Mouse (Mus musculus) hindbrain, embryonic 11.5 days (tissue): Measurements from ENCODE around the gene Igsf8. TPM values are rescaled to one million over a fixed set of nuclear protein-coding genes. Genes with fewer than 3 reads are reported as not detected.

Experiments used
- ATAC-seq: fragments of 200-750 bp; cut with Nextera tagmentation; 2 replicates; pipeline ENCODE4 v1.8.0; 2017; ENCODE audit warnings: mild to moderate bottlenecking, moderate TSS enrichment, moderate library complexity; ENCODE audit not compliant: low FRiP score
- DNase-seq: peaks from one replicate; pipeline ENCODE4 v3.0.0-alpha.2; 2015; ENCODE audit warnings: low spot score
- H3K27ac ChIP-seq: fragments of 300-500 bp; sonication (generic); 2 replicates; pipeline ENCODE4 v1.5.1; 2014; ENCODE audit warnings: mild to moderate bottlenecking, low read depth, low read length
- H3K27me3 ChIP-seq: fragments of 300-500 bp; sonication (generic); 2 replicates; pipeline ENCODE4 v1.6.1; 2014; ENCODE audit warnings: mild to moderate bottlenecking, low read length, moderate library complexity, mixed read lengths; ENCODE audit not compliant: control insufficient read depth, insufficient read depth
- H3K36me3 ChIP-seq: fragments of 300-500 bp; sonication (generic); 2 replicates; pipeline ENCODE4 v1.6.1; 2014; ENCODE audit warnings: mild to moderate bottlenecking, low read length, moderate library complexity, mixed read lengths; ENCODE audit not compliant: control insufficient read depth, insufficient read depth
- H3K4me1 ChIP-seq: fragments of 300-500 bp; sonication (generic); replicated peaks from 2 replicates; pipeline ENCODE4 v1.6.1; 2014; ENCODE audit warnings: low read length, mixed read lengths; ENCODE audit not compliant: control insufficient read depth, insufficient read depth
- H3K4me2 ChIP-seq: fragments of 300-500 bp; sonication (generic); replicated peaks from 2 replicates; pipeline ENCODE4 v1.6.1; 2014; ENCODE audit warnings: mild to moderate bottlenecking, low read depth, low read length
- H3K4me3 ChIP-seq: fragments of 300-500 bp; sonication (generic); 2 replicates; pipeline ENCODE4 v1.5.1; 2014; ENCODE audit warnings: low read depth, low read length
- H3K9ac ChIP-seq: fragments of 300-500 bp; sonication (generic); 2 replicates; pipeline ENCODE4 v1.6.1; 2014; ENCODE audit warnings: low read depth, low read length
- H3K9me3 ChIP-seq: fragments of 300-500 bp; sonication (generic); 2 replicates; pipeline ENCODE4 v1.6.1; 2016; ENCODE audit warnings: low read length; ENCODE audit not compliant: control insufficient read depth
- WGBS: fragments of 180-500 bp; shearing (Covaris S2); extraction: QIAGEN DNeasy Blood & Tissue Kit; methylation state at CpG from one replicate; pipeline ENCODE4 v1.1.7; 2014; 5-methylcytosine and 5-hydroxymethylcytosine counted together
- polyA plus RNA-seq: library from polyadenylated mRNA; unstranded; fragments of >200 nt; fragmentation: Nextera tagmentation; extraction: Ambion mirVana; gene quantifications from 2 replicates; pipeline ENCODE4 v1.2.1, GENCODE M21; 2014

Igsf8 gene
- polyA plus RNA-seq, 1 experiment from 2014 or later, result 123 TPM

DNA sequence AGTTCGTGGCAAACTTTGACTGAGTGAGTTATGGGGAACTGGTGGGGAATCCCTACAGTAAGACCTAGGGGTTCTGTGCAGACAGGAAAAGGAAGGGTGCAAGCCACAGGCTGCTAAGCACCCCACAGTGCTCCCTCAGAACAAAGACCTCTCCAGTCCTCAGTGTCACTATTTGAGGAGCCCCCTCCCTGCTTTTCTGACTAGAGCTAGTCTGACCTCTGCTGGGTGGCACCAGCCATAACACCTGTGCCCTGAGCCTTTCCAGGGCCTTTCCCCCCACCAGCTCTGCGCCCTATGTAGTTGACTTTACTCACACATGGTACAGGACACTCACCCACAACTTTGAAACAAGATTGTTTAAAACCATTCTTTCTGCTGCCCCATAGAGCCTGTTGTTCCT lies 13.8 kb upstream of the Igsf8 start:
- no peaks in the 10 kb centered on the region for H3K36me3 ChIP-seq
- ATAC-seq (peak; percentile 63), DNase-seq (peak; percentile 65)
- H3K9ac ChIP-seq, result no peak overlapping the region
- H3K4me2 ChIP-seq, result no peak overlapping the region
- H3K4me1 ChIP-seq, result no peaks in the 10 kb centered on the region
- no peaks in the 10 kb centered on the region for H3K9me3 ChIP-seq
- 54% methylated on average over 2 of the region's 2 CpGs for WGBS
- no peak overlapping the region for H3K4me3 ChIP-seq
- H3K27me3 ChIP-seq, result peaks cover 8% of the 10 kb centered on the region; the same call in 1 of the 2 replicates
- H3K27ac ChIP-seq, result no peak overlapping the region

DNA sequence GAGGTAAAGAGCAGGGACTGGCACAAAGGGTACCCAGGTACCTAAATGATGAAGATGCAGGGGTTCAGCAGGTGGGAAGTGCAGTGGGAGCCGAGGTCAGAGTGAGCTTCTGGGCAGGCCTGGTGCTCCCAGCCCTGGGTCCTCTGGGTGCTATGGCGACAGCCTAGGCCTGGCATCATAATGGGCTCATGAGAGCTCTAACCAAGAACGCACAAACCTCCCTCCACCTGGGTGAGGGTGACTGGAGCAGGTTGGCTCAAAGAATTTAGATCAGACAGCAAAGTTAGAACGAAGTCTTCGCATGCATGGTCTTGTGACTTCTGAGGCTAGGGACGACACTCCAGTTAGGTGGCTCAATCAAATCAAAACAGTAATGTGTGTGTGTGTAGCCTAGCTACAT lies 3.1 kb upstream of the Igsf8 start, which contains the start of gene Atp1a4:
Atp1a4 (minus strand) TSS at position 101 of the 400 bp plus-strand sequence.
- H3K9ac ChIP-seq, result no peak within 1 kb of the TSS
- no peaks in the 10 kb centered on the region for H3K9me3 ChIP-seq
- no peaks in the 10 kb centered on the region for H3K36me3 ChIP-seq
- H3K4me2 ChIP-seq, result no peak within 1 kb of the TSS
- ATAC-seq (no peak), DNase-seq (no peak)
- no peak within 1 kb of the TSS for H3K4me3 ChIP-seq
- no peak within 1 kb of the TSS for H3K27ac ChIP-seq
- no peaks in the 10 kb centered on the region for H3K27me3 ChIP-seq
- WGBS, result 82% methylated on average over 6 of the region's 6 CpGs
- H3K4me1 ChIP-seq, result no peaks in the 10 kb centered on the region; the same call in 1 of the 2 replicates

DNA sequence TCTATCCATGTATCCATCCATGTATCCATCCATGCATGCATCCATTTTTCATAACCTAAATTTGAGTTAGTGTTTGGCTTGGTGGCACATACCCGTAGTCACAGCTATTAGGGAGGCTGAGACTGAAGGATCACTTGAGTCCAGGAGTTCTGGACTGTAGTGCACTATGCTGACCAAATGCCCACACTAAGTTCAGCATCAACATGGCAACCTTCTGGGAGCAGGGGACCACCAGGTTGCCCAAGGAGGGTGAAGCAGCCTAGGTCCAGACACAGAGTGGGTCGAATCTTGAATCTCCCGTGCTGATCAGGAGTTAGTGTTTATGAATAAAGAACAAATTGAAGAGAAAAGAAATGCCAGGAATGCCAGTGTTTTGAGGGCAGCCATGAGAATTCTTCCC lies 9.8 kb downstream of the Igsf8 start:
- WGBS, result 86% methylated on average over 3 of the region's 3 CpGs
- DNase-seq (no peak), ATAC-seq (peak; percentile 47; the same call in 1 of the 2 replicates)
- H3K9ac ChIP-seq, result no peak overlapping the region
- no peak overlapping the region for H3K4me2 ChIP-seq
- H3K9me3 ChIP-seq, result no peaks in the 10 kb centered on the region
- no peaks in the 10 kb centered on the region for H3K36me3 ChIP-seq
- no peaks in the 10 kb centered on the region for H3K4me1 ChIP-seq
- H3K27me3 ChIP-seq, result no peaks in the 10 kb centered on the region
- H3K27ac ChIP-seq, result no peak overlapping the region
- no peak overlapping the region for H3K4me3 ChIP-seq

DNA sequence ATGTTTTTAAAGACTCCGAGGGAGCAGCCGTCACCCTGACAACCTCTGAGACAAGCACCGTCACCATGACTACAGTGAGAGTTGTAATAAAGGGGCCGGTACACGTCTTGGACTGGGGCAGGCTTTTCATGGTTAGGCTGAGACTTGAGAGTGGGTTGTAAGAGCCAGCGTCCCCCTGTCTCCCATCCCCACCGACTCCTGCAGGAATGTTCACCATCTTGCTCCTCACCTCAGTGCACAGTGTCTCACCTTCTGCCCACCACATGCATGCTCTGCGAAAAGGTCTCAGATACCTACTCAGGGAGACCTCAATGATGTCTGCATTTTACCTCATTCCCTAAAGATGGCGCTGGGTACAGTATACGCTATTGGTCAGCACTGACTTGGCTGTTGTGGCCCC lies 10.3 kb downstream of the Igsf8 start:
- no peak overlapping the region for H3K27ac ChIP-seq
- DNase-seq, result peak; percentile 51
- peak; percentile 75 for ATAC-seq
- no peaks in the 10 kb centered on the region for H3K4me1 ChIP-seq
- no peaks in the 10 kb centered on the region for H3K27me3 ChIP-seq
- no peaks in the 10 kb centered on the region for H3K36me3 ChIP-seq
- H3K4me2 ChIP-seq, result no peak overlapping the region
- no peak overlapping the region for H3K9ac ChIP-seq
- no peaks in the 10 kb centered on the region for H3K9me3 ChIP-seq
- whole genome bisulfite sequencing, result 59% methylated on average over 10 of the region's 10 CpGs
- H3K4me3 ChIP-seq, result no peak overlapping the region

DNA sequence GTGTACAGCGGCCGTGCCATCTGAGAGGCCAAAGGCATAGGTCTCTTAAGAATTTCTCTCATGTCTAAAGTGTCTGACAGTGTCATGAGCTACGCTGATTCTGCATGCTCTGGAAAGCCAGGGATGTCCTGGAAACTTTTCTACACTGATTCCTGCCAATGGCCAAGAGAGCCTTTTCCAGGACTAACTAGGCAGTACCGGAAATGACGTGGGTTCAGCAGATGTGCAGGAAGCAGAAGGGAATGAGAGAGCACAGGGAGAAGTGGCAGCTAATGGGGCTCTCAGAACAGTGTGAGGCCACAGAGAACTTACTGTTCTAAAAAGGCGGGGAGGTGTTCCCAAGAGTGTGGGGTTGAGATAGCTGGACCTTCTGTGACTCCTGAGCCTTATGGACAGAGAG lies 11.9 kb downstream of the Igsf8 start:
- DNase-seq, result no peak
- H3K4me1 ChIP-seq, result no peaks in the 10 kb centered on the region
- WGBS, result 89% methylated on average over 6 of the region's 6 CpGs
- H3K4me3 ChIP-seq, result no peak overlapping the region
- no peak for ATAC-seq
- H3K9ac ChIP-seq, result no peak overlapping the region
- H3K27me3 ChIP-seq, result no peaks in the 10 kb centered on the region
- no peaks in the 10 kb centered on the region for H3K9me3 ChIP-seq
- no peak overlapping the region for H3K4me2 ChIP-seq
- no peak overlapping the region for H3K27ac ChIP-seq
- no peaks in the 10 kb centered on the region for H3K36me3 ChIP-seq

DNA sequence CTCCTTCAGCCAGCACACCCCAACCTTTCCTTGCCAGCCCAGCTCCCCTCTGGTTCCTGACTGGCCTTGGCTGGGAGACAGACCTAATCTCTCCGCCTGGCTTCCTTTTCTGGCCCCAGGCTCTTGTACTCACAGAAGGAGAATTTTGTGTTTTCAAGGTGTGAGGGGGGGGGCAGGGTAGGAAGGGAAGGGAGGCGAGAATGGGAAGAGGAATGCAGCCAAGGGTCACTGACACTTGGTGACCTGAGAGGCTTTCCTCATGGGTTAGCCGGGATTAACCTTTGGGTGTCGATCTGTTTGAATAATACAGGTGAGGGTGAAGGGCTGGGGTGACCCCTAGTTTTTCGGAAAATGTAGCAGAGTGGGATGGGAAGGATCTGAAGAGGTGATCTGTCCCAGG lies 12.7 kb downstream of the Igsf8 start:
- H3K27me3 ChIP-seq, result no peaks in the 10 kb centered on the region
- ATAC-seq (no peak), DNase-seq (no peak)
- H3K4me2 ChIP-seq, result no peak overlapping the region
- H3K4me3 ChIP-seq, result no peak overlapping the region
- H3K4me1 ChIP-seq, result no peaks in the 10 kb centered on the region
- no peaks in the 10 kb centered on the region for H3K36me3 ChIP-seq
- H3K9ac ChIP-seq, result no peak overlapping the region
- 74% methylated on average over 5 of the region's 5 CpGs for WGBS
- H3K27ac ChIP-seq, result no peak overlapping the region
- H3K9me3 ChIP-seq, result no peaks in the 10 kb centered on the region

DNA sequence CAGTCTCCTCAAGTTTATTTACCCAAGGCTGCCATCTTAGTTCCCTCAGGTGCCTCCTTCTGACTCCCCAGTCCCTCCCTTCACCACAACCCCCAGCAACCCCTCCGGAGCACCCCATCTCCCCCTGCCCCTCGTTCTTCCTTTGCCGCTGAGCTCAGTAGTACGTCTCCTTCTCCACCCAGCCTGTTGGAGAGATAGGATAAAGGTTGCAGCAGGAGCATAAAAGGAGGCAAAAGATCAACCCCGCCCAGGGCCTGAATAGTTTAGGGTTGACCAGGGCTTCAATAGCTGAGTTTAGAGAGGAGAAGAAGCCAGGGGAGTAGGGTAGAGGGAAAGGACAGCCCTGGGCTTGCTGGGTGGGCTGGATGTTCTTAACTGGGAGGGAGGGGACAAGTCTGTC lies 13.1 kb downstream of the Igsf8 start:
- Histone ChIP-seq H3K27ac (no peak overlapping the region), H3K36me3 (no peaks in the 10 kb centered on the region), H3K4me2 (no peak overlapping the region), H3K4me3 (no peak overlapping the region), H3K9me3 (no peaks in the 10 kb centered on the region), H3K4me1 (no peaks in the 10 kb centered on the region), H3K9ac (no peak overlapping the region), H3K27me3 (no peaks in the 10 kb centered on the region)
- DNase-seq (no peak), ATAC-seq (no peak)
- 77% methylated on average over 5 of the region's 5 CpGs for WGBS

DNA sequence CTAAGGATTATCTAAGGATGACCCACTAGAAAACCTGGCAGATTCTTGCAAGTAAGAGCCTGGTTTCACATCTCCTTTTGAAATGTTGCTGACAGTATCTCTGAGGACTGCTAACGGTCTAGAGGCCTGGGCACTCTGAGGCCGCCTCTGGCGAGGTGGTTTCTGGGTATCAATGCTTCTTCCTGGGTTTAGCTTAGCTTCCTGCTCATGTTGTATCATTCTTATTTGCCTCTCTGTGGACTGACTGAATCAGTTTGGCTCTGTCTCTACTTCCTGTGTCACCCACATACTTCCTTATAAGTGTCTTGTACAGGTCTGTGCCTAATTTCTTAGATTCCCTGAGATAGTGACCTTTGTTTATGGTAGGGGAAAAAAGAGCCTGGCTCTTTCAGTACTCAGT lies 15.7 kb downstream of the Igsf8 start:
- no peak overlapping the region for H3K4me3 ChIP-seq
- no peak overlapping the region for H3K4me2 ChIP-seq
- WGBS, result 85% methylated on average over 3 of the region's 3 CpGs
- no peak overlapping the region for H3K9ac ChIP-seq
- DNase-seq, result no peak
- H3K9me3 ChIP-seq, result no peaks in the 10 kb centered on the region
- H3K27ac ChIP-seq, result no peak overlapping the region
- H3K27me3 ChIP-seq, result no peaks in the 10 kb centered on the region
- no peaks in the 10 kb centered on the region for H3K4me1 ChIP-seq
- ATAC-seq, result no peak
- H3K36me3 ChIP-seq, result no peaks in the 10 kb centered on the region

DNA sequence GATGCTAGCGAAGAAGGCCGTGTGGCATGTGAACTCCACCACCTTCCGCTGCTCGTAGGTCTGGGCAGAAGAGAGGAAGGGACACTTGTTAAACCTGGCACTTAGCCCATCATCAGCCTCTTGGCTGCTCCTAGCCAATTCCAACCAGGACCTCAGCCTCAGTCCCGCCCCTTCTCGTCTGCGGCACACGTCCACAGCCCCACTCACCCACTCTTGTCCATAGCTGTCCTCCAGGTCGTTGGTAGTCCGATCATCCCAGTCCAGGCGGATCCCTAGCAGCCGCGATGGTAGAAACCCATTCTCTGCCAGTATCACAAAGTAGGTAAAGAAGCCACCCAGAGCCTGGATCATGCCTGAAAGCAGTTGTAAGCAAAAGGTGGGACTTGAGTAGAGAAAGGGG lies 16.9 kb downstream of the Igsf8 start:
- WGBS, result 91% methylated on average over 13 of the region's 13 CpGs
- ATAC-seq (no peak), DNase-seq (no peak)
- Histone ChIP-seq H3K27ac (no peak overlapping the region), H3K9ac (no peak overlapping the region), H3K27me3 (no peaks in the 10 kb centered on the region), H3K4me2 (no peak overlapping the region), H3K4me3 (no peak overlapping the region), H3K9me3 (no peaks in the 10 kb centered on the region), H3K4me1 (no peaks in the 10 kb centered on the region), H3K36me3 (no peaks in the 10 kb centered on the region)
